Mouse (Mus musculus) midbrain, embryonic 13.5 days (tissue): ENCODE measurements at regions not wholly inside any gene's neighbourhood (a gene's known extent, or its start where the extent isn't known, plus 50 kb on each side); places are given as distances from the start of the nearest gene placed in this dataset.

Experiments
- ATAC-seq: fragments of 200-750 bp; cut with Nextera tagmentation; 2 replicates; pipeline ENCODE4 v1.8.0; 2017; ENCODE audit warnings: mild to moderate bottlenecking, moderate TSS enrichment, moderate library complexity
- H3K27ac ChIP-seq: fragments of 300-500 bp; sonication (generic); 2 replicates; pipeline ENCODE4 v1.5.1; 2015; ENCODE audit warnings: inconsistent platforms, mild to moderate bottlenecking, moderate library complexity
- H3K27me3 ChIP-seq: fragments of 300-500 bp; sonication (generic); 2 replicates; pipeline ENCODE4 v1.6.1; 2015; ENCODE audit warnings: mild to moderate bottlenecking, inconsistent platforms
- H3K36me3 ChIP-seq: fragments of 300-500 bp; sonication (generic); 2 replicates; pipeline ENCODE4 v1.6.1; 2015; ENCODE audit warnings: mild to moderate bottlenecking, inconsistent platforms
- H3K4me1 ChIP-seq: fragments of 300-500 bp; sonication (generic); replicated peaks from 2 replicates; pipeline ENCODE4 v1.6.1; 2015; ENCODE audit warnings: inconsistent platforms
- H3K4me2 ChIP-seq: fragments of 300-500 bp; sonication (generic); replicated peaks from 2 replicates; pipeline ENCODE4 v1.6.1; 2015; ENCODE audit warnings: moderate library complexity, mild to moderate bottlenecking, inconsistent platforms
- H3K4me3 ChIP-seq: fragments of 300-500 bp; sonication (generic); replicated peaks from 2 replicates; pipeline ENCODE4 v1.5.1; 2015; ENCODE audit warnings: mild to moderate bottlenecking, inconsistent platforms
- H3K9ac ChIP-seq: fragments of 300-500 bp; sonication (generic); replicated peaks from 2 replicates; pipeline ENCODE4 v1.6.1; 2015; ENCODE audit warnings: mild to moderate bottlenecking, inconsistent platforms
- H3K9me3 ChIP-seq: fragments of 300-500 bp; sonication (generic); 2 replicates; pipeline ENCODE4 v1.6.1; 2016; ENCODE audit warnings: mild to moderate bottlenecking, inconsistent platforms
- WGBS: fragments of 180-500 bp; shearing (Covaris S2); methylation state at CpG from one replicate; pipeline ENCODE4 v1.1.7; 2015; 5-methylcytosine and 5-hydroxymethylcytosine counted together

GRCm38 (mm10) chr15:93852126-93852525 is 256.4 kb upstream of the Prickle1 start:
- Histone ChIP-seq H3K36me3 (no peaks in the 10 kb centered on the region), H3K4me2 (no peak overlapping the region), H3K9me3 (no peaks in the 10 kb centered on the region), H3K27me3 (no peaks in the 10 kb centered on the region), H3K27ac (no peak overlapping the region), H3K9ac (no peak overlapping the region), H3K4me1 (no peaks in the 10 kb centered on the region), H3K4me3 (no peak overlapping the region)
- WGBS = 94% methylated on average over 4 of the region's 4 CpGs
- ATAC-seq = no peak

DNA sequence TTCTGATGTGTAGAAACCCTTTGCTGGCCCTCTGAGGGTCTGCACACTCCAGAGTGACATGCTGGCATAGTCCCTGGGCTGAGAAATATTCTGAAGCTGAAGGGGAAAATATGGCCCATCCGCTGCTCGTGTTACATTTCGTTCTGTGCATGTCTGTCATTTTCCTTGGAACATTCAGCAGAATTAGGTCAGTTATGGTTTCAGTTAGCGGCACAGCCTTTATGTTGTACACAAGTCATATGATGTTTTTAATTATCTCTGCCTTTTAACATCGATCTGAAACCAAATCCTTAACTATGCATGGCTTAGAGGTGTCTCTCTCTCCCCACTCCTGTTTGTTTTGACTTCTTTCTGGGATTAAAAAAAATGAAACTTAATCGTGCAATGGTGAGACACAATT is 254.7 kb upstream of the Prickle1 start:
- Histone ChIP-seq H3K4me3 (no peak overlapping the region), H3K4me2 (no peak overlapping the region), H3K27me3 (no peaks in the 10 kb centered on the region), H3K27ac (no peak overlapping the region), H3K4me1 (no peaks in the 10 kb centered on the region), H3K9ac (no peak overlapping the region), H3K36me3 (no peaks in the 10 kb centered on the region), H3K9me3 (no peaks in the 10 kb centered on the region)
- no peak for ATAC-seq
- WGBS = 87% methylated on average over 6 of the region's 6 CpGs

DNA sequence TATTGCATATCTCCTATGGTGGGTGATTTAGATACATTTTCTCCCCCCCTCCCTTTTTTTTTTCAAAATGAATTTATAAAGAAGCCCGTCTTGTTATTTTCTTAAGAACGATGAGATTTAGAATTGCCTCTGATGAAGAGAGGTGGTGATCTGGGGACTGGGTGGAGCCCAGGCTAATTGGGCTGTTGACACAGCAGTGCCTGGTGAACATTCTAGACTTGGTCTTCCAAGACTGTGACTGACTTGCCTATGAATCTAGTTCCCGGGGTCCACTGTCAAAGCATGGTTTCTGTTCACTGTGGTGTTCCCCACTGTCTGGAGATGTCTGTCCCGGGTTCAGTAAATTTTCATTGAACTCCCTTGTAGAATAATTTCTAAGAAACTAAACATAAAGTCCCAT is 253.1 kb upstream of the Prickle1 start:
- Histone ChIP-seq H3K4me3 (no peak overlapping the region), H3K27ac (no peak overlapping the region), H3K9ac (no peak overlapping the region), H3K4me2 (no peak overlapping the region), H3K27me3 (no peaks in the 10 kb centered on the region), H3K9me3 (no peaks in the 10 kb centered on the region), H3K4me1 (no peaks in the 10 kb centered on the region), H3K36me3 (no peaks in the 10 kb centered on the region)
- ATAC-seq = no peak
- WGBS = 93% methylated on average over 4 of the region's 4 CpGs

DNA sequence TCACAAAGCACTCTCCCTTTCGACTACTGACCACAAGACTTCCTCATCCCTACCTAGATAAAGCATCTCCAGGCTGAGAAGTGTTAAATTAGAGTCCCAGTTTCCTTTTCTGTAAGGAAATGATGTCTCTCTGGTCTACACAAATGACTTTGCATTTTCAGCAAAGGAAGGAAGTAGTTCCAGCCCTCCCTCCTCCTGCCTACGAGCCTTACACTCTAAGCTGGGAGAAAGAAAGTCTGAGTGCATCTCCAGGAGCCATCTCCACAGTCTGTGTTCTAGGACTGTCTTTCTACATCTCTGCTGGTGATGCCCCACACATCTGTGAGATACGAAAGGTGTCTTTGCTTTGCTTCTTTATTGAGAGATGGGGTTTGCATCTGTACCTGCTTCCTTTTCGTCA is 251.1 kb upstream of the Prickle1 start:
- no peak overlapping the region for H3K9ac ChIP-seq
- no peaks in the 10 kb centered on the region for H3K36me3 ChIP-seq
- WGBS = 89% methylated on average over 4 of the region's 4 CpGs
- H3K9me3 ChIP-seq = no peaks in the 10 kb centered on the region
- no peaks in the 10 kb centered on the region for H3K4me1 ChIP-seq
- H3K27me3 ChIP-seq = no peaks in the 10 kb centered on the region
- no peak overlapping the region for H3K27ac ChIP-seq
- no peak for ATAC-seq
- H3K4me3 ChIP-seq = no peak overlapping the region
- no peak overlapping the region for H3K4me2 ChIP-seq

- Histone ChIP-seq H3K36me3 (no peaks in the 10 kb centered on the region), H3K9me3 (no peaks in the 10 kb centered on the region), H3K4me2 (no peak overlapping the region), H3K27ac (no peak overlapping the region), H3K4me3 (no peak overlapping the region), H3K4me1 (no peaks in the 10 kb centered on the region), H3K27me3 (no peaks in the 10 kb centered on the region), H3K9ac (no peak overlapping the region)
- ATAC-seq = no peak
- WGBS = 92% methylated on average over 6 of the region's 6 CpGs
These were observed 250.1 kb upstream of the Prickle1 start for GRCm38 (mm10) chr15:93845801-93846200.

DNA sequence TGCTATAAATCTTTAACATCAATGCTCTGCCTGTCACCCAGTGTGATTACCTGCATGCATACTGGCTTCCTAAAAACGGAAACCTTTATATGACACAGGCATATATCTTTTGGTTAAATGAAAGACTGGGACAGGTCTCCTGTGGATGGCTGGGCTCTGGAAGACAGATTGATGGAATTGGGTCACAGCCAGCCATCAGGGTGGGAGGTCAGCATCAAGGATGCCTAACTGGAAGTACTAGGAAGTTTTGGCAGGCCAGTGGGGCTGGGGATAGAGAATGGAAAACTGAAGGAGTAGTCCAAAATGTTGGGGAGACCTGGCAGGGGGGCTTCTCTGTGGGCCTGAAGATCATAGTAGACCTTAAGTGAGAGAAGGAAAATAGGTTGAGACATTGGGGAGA is 237.3 kb upstream of the Prickle1 start:
- no peak overlapping the region for H3K4me3 ChIP-seq
- no peaks in the 10 kb centered on the region for H3K36me3 ChIP-seq
- H3K27me3 ChIP-seq = no peaks in the 10 kb centered on the region
- ATAC-seq = no peak
- no peak overlapping the region for H3K27ac ChIP-seq
- H3K4me1 ChIP-seq = no peaks in the 10 kb centered on the region
- no peaks in the 10 kb centered on the region for H3K9me3 ChIP-seq
- H3K9ac ChIP-seq = no peak overlapping the region
- no peak overlapping the region for H3K4me2 ChIP-seq
- WGBS = 90% methylated on average over 1 of the region's 1 CpGs

DNA sequence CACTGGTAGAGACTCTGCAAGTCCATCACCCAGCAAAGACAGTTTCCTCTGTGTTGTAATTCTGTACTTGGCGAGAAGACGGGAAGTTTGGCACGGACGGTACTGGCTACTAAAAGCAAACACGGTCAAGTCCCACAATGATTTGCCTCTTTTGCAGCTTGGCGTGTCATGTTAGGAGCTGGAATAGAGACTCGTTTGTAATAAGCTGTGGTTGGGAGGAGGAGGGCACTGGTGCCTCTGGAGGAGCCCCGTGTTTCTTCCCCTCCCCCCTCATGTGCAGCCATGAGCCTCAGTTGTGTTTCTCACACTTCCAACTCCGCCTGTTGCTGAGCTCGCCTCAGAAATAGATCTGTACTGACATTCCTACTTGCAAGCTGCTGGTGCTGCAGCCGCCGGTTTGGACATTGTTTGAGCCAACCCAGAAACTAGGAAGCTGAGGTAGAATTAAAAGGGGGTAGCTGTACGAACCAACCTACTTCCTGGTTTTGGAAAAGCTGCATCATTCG is 236.8 kb upstream of the Prickle1 start:
- no peak overlapping the region for H3K4me2 ChIP-seq

GRCm38 (mm10) chr15:93831148-93831547 is 235.5 kb upstream of the Prickle1 start:
- no peaks in the 10 kb centered on the region for H3K4me1 ChIP-seq
- 86% methylated on average over 3 of the region's 3 CpGs for WGBS
- no peaks in the 10 kb centered on the region for H3K9me3 ChIP-seq
- H3K27me3 ChIP-seq = no peaks in the 10 kb centered on the region
- H3K4me2 ChIP-seq = no peak overlapping the region
- no peak for ATAC-seq
- no peak overlapping the region for H3K27ac ChIP-seq
- H3K4me3 ChIP-seq = no peak overlapping the region
- H3K36me3 ChIP-seq = no peaks in the 10 kb centered on the region
- H3K9ac ChIP-seq = no peak overlapping the region

More for the DNA sequence above, 236.8 kb upstream of the Prickle1 start:
- no peaks in the 10 kb centered on the region for H3K36me3 ChIP-seq
- ATAC-seq = no peak
- no peaks in the 10 kb centered on the region for H3K27me3 ChIP-seq
- no peak overlapping the region for H3K27ac ChIP-seq
- WGBS = 91% methylated on average over 14 of the region's 14 CpGs
- H3K4me1 ChIP-seq = no peaks in the 10 kb centered on the region
- H3K4me3 ChIP-seq = no peak overlapping the region
- H3K9me3 ChIP-seq = no peaks in the 10 kb centered on the region
- no peak overlapping the region for H3K9ac ChIP-seq

DNA sequence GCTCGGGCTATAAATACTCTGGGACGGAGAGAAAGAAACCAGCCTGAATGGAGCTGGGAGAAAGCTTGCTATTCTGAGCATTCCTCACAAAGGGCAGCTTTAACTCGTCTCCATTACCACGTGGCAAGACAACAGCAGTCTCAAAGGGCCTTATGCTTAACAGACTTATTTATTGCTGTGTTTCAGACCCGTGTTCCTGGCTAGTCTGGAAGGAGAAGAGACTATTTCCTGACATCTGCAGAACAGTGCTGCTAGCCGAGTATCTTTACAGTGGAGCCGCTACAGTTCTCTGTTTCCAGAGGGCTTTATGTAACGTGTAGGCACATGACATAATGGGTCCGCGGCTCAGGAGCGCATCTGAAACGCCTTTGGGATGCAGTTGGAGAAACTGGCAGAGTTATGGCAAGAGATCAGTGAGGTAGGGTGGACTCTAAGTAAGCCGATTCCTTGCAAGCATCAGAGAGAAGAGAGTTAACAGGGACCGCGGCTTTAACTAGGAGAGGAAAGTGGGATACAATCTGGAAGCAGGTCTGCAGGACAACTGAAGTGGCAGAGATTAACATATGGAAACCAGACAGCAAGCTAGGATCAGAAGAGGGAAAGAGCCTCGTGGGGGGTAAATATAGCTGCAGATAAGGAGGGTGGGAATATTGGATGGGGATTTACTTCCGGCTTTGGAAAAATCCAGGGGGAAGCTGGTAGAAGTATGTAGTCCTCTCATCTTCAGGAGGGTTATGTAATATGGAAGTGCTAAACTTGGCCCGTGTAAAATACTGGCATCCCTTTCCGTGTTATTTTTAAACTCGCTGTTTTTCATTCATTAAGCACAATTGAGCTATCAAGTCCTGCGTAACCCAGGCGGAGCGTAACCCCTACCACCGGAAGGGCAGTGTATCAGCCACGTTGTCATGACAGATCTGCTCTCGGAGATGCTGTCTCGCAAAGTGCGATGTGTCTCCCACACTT is 229.3 kb upstream of the Prickle1 start:
- H3K4me3 ChIP-seq = no peak overlapping the region
- no peak overlapping the region for H3K9ac ChIP-seq
- H3K27ac ChIP-seq = no peak overlapping the region
- H3K36me3 ChIP-seq = no peaks in the 10 kb centered on the region
- no peaks in the 10 kb centered on the region for H3K4me1 ChIP-seq
- no peak for ATAC-seq
- WGBS = 74% methylated on average over 28 of the region's 28 CpGs
- no peaks in the 10 kb centered on the region for H3K27me3 ChIP-seq
- H3K9me3 ChIP-seq = no peaks in the 10 kb centered on the region
- H3K4me2 ChIP-seq = no peak overlapping the region

DNA sequence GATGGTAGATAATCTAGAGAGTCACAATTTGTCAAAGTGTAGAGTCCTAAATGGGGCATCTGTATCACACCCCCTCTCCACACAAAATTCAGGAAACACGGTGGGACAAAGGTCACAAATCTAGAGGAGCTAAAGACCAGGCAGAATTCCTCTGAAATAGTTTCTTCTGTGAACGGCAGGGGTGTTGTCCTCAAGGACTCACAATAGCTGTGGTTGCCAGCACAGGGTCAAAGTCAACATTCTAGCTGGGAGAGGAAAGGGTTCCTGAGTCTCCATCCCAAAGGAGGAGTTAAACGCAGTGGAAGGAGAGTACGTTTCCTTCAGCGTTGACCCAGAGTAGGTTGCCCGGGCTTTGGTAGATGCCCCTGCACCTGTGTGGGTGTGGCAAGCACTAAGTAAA is 225.5 kb upstream of the Prickle1 start:
- H3K36me3 ChIP-seq = no peaks in the 10 kb centered on the region
- H3K9ac ChIP-seq = no peak overlapping the region
- H3K9me3 ChIP-seq = no peaks in the 10 kb centered on the region
- 91% methylated on average over 6 of the region's 6 CpGs for WGBS
- no peaks in the 10 kb centered on the region for H3K4me1 ChIP-seq
- H3K4me2 ChIP-seq = no peak overlapping the region
- H3K27ac ChIP-seq = no peak overlapping the region
- no peaks in the 10 kb centered on the region for H3K27me3 ChIP-seq
- ATAC-seq = no peak
- no peak overlapping the region for H3K4me3 ChIP-seq

DNA sequence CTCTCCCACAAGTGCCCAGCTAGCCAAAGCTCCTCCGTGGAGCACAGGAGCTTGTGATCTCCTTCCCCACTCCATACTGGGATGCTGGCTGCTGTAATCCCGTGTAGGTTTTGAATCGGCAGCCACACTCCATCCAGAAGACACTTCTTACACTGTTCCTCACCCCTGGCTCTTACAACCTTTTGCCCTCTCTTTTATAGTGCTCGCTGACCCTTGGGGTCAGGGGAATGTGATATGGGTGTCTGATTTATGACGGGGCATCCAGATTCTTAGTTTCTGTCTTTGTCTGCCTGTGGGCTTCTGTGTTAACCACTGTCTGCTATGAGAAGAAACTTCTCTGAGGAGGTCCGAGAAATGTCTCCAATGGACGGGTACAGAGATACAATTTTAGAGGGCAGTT is 216.3 kb upstream of the Prickle1 start:
- no peaks in the 10 kb centered on the region for H3K36me3 ChIP-seq
- no peak overlapping the region for H3K4me2 ChIP-seq
- no peak for ATAC-seq
- WGBS = 83% methylated on average over 7 of the region's 7 CpGs
- no peaks in the 10 kb centered on the region for H3K27me3 ChIP-seq
- H3K27ac ChIP-seq = no peak overlapping the region
- no peak overlapping the region for H3K4me3 ChIP-seq
- H3K4me1 ChIP-seq = no peaks in the 10 kb centered on the region
- no peaks in the 10 kb centered on the region for H3K9me3 ChIP-seq
- no peak overlapping the region for H3K9ac ChIP-seq

GRCm38 (mm10) chr15:93807993-93808392 is 212.3 kb upstream of the Prickle1 start:
- Histone ChIP-seq H3K4me3 (no peak overlapping the region), H3K9me3 (no peaks in the 10 kb centered on the region), H3K27me3 (no peaks in the 10 kb centered on the region), H3K4me1 (no peaks in the 10 kb centered on the region), H3K36me3 (no peaks in the 10 kb centered on the region), H3K4me2 (no peak overlapping the region), H3K9ac (no peak overlapping the region), H3K27ac (no peak overlapping the region)
- WGBS = 82% methylated on average over 8 of the region's 8 CpGs
- ATAC-seq = no peak

- H3K36me3 ChIP-seq = no peaks in the 10 kb centered on the region
- no peaks in the 10 kb centered on the region for H3K27me3 ChIP-seq
- H3K9me3 ChIP-seq = no peaks in the 10 kb centered on the region
- no peak overlapping the region for H3K4me2 ChIP-seq
- no peak overlapping the region for H3K4me3 ChIP-seq
- H3K4me1 ChIP-seq = no peaks in the 10 kb centered on the region
- no peak overlapping the region for H3K9ac ChIP-seq
- no peak for ATAC-seq
- 91% methylated on average over 8 of the region's 8 CpGs for WGBS
- no peak overlapping the region for H3K27ac ChIP-seq
These were observed 211.8 kb upstream of the Prickle1 start for GRCm38 (mm10) chr15:93807505-93807904.
